Mouse (Mus musculus): ENCODE measurements around the gene Polr2h. TPM values are rescaled to one million over a fixed set of nuclear protein-coding genes. Genes with fewer than 3 reads are reported as not detected.

Polr2h gene
- polyA plus RNA-seq, 1 experiment from 2014 or later = 86.3 TPM

- Histone ChIP-seq H3K27me3 (no peaks in the 10 kb centered on the region), H3K9me3 (no peaks in the 10 kb centered on the region), H3K9ac (replicated peaks) (peak overlapping the region; percentile 82), H3K4me1 (replicated peaks) (peaks cover 47% of the 10 kb centered on the region), H3K4me2 (replicated peaks) (peak overlapping the region; percentile 91), H3K36me3 (peaks cover 36% of the 10 kb centered on the region), H3K27ac (no peak overlapping the region), H3K4me3 (replicated peaks) (peak overlapping the region; percentile 72)
- ATAC-seq = no peak
- WGBS = 68% methylated on average over 2 of the region's 2 CpGs
These were observed 2.3 kb upstream of the Polr2h start for GRCm38 (mm10) chr16:20715161-20715560.

- peak overlapping the region; percentile 91 for H3K27ac ChIP-seq
- WGBS = 3% methylated on average over 12 of the region's 12 CpGs
- H3K9me3 ChIP-seq = no peaks in the 10 kb centered on the region
- peak overlapping the region; percentile 91 for H3K4me2 ChIP-seq (replicated peaks)
- peak overlapping the region; percentile 72 for H3K4me3 ChIP-seq (replicated peaks)
- H3K27me3 ChIP-seq = no peaks in the 10 kb centered on the region
- H3K9ac ChIP-seq (replicated peaks) = peak overlapping the region; percentile 82
- peaks cover 47% of the 10 kb centered on the region for H3K4me1 ChIP-seq (replicated peaks)
- peaks cover 36% of the 10 kb centered on the region for H3K36me3 ChIP-seq
- ATAC-seq = peak; percentile 21; the same call in 1 of the 2 replicates
These were observed 1.9 kb upstream of the Polr2h start for GRCm38 (mm10) chr16:20715566-20715965.

- Histone ChIP-seq H3K9ac (replicated peaks) (peak overlapping the region; percentile 82), H3K9me3 (no peaks in the 10 kb centered on the region), H3K27ac (peak overlapping the region; percentile 91), H3K27me3 (no peaks in the 10 kb centered on the region), H3K4me1 (replicated peaks) (peaks cover 47% of the 10 kb centered on the region), H3K36me3 (peaks cover 32% of the 10 kb centered on the region), H3K4me2 (replicated peaks) (peak overlapping the region; percentile 91), H3K4me3 (replicated peaks) (peak overlapping the region; percentile 72)
- peak; percentile 87 for ATAC-seq
- WGBS = under 1% methylated on average over 64 of the region's 68 CpGs
These were observed 1.3 kb upstream of the Polr2h start for GRCm38 (mm10) chr16:20715976-20716840.

GRCm38 (mm10) chr16:20716841-20717180 lies 654 bp upstream of the Polr2h start:
- peak; percentile 14 for ATAC-seq
- Histone ChIP-seq H3K36me3 (peaks cover 31% of the 10 kb centered on the region), H3K27me3 (no peaks in the 10 kb centered on the region)

GRCm38 (mm10) chr16:20717978-20718670 lies 659 bp downstream of the Polr2h start:
- peak; percentile 1; the same call in 1 of the 2 replicates for ATAC-seq
- Histone ChIP-seq H3K36me3 (peaks cover 26% of the 10 kb centered on the region), H3K27ac (peak overlapping the region; percentile 91), H3K27me3 (no peaks in the 10 kb centered on the region), H3K9ac (replicated peaks) (peak overlapping the region; percentile 82), H3K4me3 (replicated peaks) (peak overlapping the region; percentile 72), H3K4me2 (replicated peaks) (peak overlapping the region; percentile 91), H3K4me1 (replicated peaks) (peaks cover 47% of the 10 kb centered on the region), H3K9me3 (no peaks in the 10 kb centered on the region)
- 4% methylated on average over 18 of the region's 18 CpGs for WGBS

More at GRCm38 (mm10) chr16:20716841-20717180, 654 bp upstream of the Polr2h start:
- WGBS = under 1% methylated on average over 8 of the region's 8 CpGs
- Histone ChIP-seq H3K9me3 (no peaks in the 10 kb centered on the region), H3K27ac (peak overlapping the region; percentile 91), H3K4me3 (replicated peaks) (peak overlapping the region; percentile 72), H3K9ac (replicated peaks) (peak overlapping the region; percentile 82), H3K4me2 (replicated peaks) (peak overlapping the region; percentile 91), H3K4me1 (replicated peaks) (peaks cover 47% of the 10 kb centered on the region)

GRCm38 (mm10) chr16:20721808-20722207 lies 4.3 kb downstream of the Polr2h start:
- no peak for ATAC-seq
- H3K27ac ChIP-seq = no peak overlapping the region
- 90% methylated on average over 10 of the region's 10 CpGs for WGBS
- no peaks in the 10 kb centered on the region for H3K27me3 ChIP-seq
- no peak overlapping the region for H3K9ac ChIP-seq (replicated peaks)
- no peaks in the 10 kb centered on the region for H3K9me3 ChIP-seq
- peaks cover 15% of the 10 kb centered on the region for H3K4me1 ChIP-seq (replicated peaks)
- H3K4me3 ChIP-seq (replicated peaks) = no peak overlapping the region
- no peak overlapping the region for H3K4me2 ChIP-seq (replicated peaks)
- H3K36me3 ChIP-seq = peaks cover 24% of the 10 kb centered on the region

GRCm38 (mm10) chr16:20722736-20723135 lies 5.3 kb downstream of the Polr2h start:
- Histone ChIP-seq H3K4me2 (replicated peaks) (no peak overlapping the region), H3K36me3 (peaks cover 24% of the 10 kb centered on the region)
- ATAC-seq = no peak

GRCm38 (mm10) chr16:20723247-20723646 lies 5.8 kb downstream of the Polr2h start:
- Histone ChIP-seq H3K9ac (replicated peaks) (no peak overlapping the region), H3K36me3 (peaks cover 24% of the 10 kb centered on the region), H3K4me3 (replicated peaks) (no peak overlapping the region), H3K9me3 (no peaks in the 10 kb centered on the region), H3K4me2 (replicated peaks) (no peak overlapping the region), H3K27me3 (no peaks in the 10 kb centered on the region), H3K27ac (no peak overlapping the region), H3K4me1 (replicated peaks) (peaks cover 7% of the 10 kb centered on the region)
- no peak for ATAC-seq
- 73% methylated on average over 4 of the region's 4 CpGs for WGBS

More at GRCm38 (mm10) chr16:20722736-20723135, 5.3 kb downstream of the Polr2h start:
- Histone ChIP-seq H3K27ac (no peak overlapping the region), H3K9ac (replicated peaks) (no peak overlapping the region), H3K27me3 (no peaks in the 10 kb centered on the region), H3K4me1 (replicated peaks) (peaks cover 10% of the 10 kb centered on the region), H3K4me3 (replicated peaks) (no peak overlapping the region), H3K9me3 (no peaks in the 10 kb centered on the region)
- 85% methylated on average over 4 of the region's 4 CpGs for WGBS

- peaks cover 24% of the 10 kb centered on the region for H3K36me3 ChIP-seq
- peak; percentile 48 for ATAC-seq
- H3K9ac ChIP-seq (replicated peaks) = no peak overlapping the region
- no peak overlapping the region for H3K4me3 ChIP-seq (replicated peaks)
- H3K9me3 ChIP-seq = no peaks in the 10 kb centered on the region
- no peaks in the 10 kb centered on the region for H3K4me1 ChIP-seq (replicated peaks)
- WGBS = 33% methylated on average over 5 of the region's 5 CpGs
- H3K4me2 ChIP-seq (replicated peaks) = no peak overlapping the region
- H3K27me3 ChIP-seq = no peaks in the 10 kb centered on the region
- no peak overlapping the region for H3K27ac ChIP-seq
These were observed 6.9 kb downstream of the Polr2h start for GRCm38 (mm10) chr16:20724338-20724748.

GRCm38 (mm10) chr16:20725321-20725720 lies 7.9 kb downstream of the Polr2h start:
- H3K4me1 ChIP-seq (replicated peaks) = no peaks in the 10 kb centered on the region
- peaks cover 18% of the 10 kb centered on the region for H3K36me3 ChIP-seq
- no peak overlapping the region for H3K9ac ChIP-seq (replicated peaks)
- no peak overlapping the region for H3K27ac ChIP-seq
- no peaks in the 10 kb centered on the region for H3K27me3 ChIP-seq
- no peak overlapping the region for H3K4me3 ChIP-seq (replicated peaks)
- no peak overlapping the region for H3K4me2 ChIP-seq (replicated peaks)
- 89% methylated on average over 7 of the region's 7 CpGs for WGBS
- no peak for ATAC-seq
- H3K9me3 ChIP-seq = no peaks in the 10 kb centered on the region

- Histone ChIP-seq H3K9me3 (no peaks in the 10 kb centered on the region), H3K9ac (replicated peaks) (no peak overlapping the region), H3K4me1 (replicated peaks) (no peaks in the 10 kb centered on the region), H3K4me2 (replicated peaks) (no peak overlapping the region), H3K4me3 (replicated peaks) (no peak overlapping the region), H3K27ac (no peak overlapping the region), H3K36me3 (peaks cover 14% of the 10 kb centered on the region), H3K27me3 (no peaks in the 10 kb centered on the region)
- 80% methylated on average over 4 of the region's 4 CpGs for WGBS
- no peak for ATAC-seq
These were observed 8.3 kb downstream of the Polr2h start for GRCm38 (mm10) chr16:20725750-20726149.

GRCm38 (mm10) chr16:20726384-20726783 lies 8.9 kb downstream of the Polr2h start:
- no peak overlapping the region for H3K4me3 ChIP-seq (replicated peaks)
- H3K27ac ChIP-seq = no peak overlapping the region
- H3K4me2 ChIP-seq (replicated peaks) = no peak overlapping the region
- ATAC-seq = no peak
- WGBS = 80% methylated on average over 1 of the region's 1 CpGs
- no peaks in the 10 kb centered on the region for H3K27me3 ChIP-seq
- H3K4me1 ChIP-seq (replicated peaks) = no peaks in the 10 kb centered on the region
- H3K9me3 ChIP-seq = no peaks in the 10 kb centered on the region
- peaks cover 12% of the 10 kb centered on the region for H3K36me3 ChIP-seq
- no peak overlapping the region for H3K9ac ChIP-seq (replicated peaks)

Measured in midbrain, embryonic 13.5 days (tissue).